Mouse (Mus musculus): ENCODE measurements around the gene Tmem186.

Tmem186 gene

GRCm38 (mm10) chr16:8612214-8613005, 25.1 kb downstream of the Tmem186 start:
- no peak for DNase-seq (ENCODE audit: low spot score)

DNA sequence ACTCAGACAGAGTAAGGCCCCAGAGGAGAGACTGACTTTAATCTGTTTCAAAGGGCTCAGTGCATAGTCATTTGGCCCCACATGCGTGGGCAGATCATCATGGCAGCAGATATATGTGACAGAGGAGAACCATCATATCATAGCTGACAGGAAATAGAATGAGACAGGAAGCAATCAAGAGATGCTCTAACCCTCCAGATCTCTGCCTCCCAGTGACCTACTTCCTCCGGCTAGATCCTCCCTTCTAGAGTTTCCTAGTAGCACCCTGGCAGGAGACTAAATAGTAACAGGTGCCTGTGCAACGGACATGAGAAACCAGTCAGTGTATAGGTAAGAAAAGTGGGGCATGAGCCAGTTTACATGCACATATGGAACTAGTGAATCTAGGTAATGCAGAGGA, 27.1 kb downstream of the Tmem186 start:
- no peak for DNase-seq (ENCODE audit: low spot score)

DNA sequence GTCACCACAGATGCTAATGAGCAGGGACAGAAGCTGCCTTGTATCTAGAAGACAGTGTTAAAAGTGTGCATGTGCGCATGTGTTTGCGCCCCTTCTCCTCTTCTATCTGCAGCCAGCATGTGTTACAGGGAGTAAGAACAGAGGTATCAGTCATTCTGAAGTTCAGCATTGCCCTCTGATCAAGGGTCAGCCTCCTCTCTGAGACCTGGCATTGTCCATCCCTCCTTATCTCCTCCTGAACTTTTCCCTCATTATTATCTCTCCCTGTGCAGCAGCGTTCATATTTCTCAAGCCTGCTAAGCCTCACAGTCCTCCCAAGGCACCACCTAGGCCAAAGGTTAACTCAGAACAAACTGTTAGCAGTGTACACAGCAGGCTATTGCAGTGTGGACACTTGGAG, 33.7 kb downstream of the Tmem186 start:
- DNase-seq (ENCODE audit: low spot score), result no peak

DNA sequence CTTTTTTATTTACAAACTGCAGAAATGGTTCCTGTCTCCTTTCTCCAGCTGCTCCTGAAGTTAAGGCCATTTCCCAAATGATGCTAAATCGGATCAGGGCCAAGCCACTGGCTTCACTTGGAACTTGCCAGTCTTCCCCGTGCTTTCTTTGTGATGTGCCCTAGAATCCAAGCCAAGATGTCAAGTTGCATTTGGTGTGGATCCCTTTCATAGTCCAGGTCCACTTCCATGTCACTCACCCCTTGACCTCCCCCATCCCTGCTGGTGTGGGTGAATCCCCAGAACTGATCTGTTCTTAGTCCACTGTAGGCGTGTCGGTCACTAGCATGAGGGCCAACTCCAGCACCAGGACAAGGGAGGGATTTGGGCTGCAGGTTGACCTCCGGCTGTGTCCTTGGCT, 40.0 kb downstream of the Tmem186 start:
- no peak for DNase-seq (ENCODE audit: low spot score)

GRCm38 (mm10) chr16:8596336-8596735, 41.2 kb downstream of the Tmem186 start:
- DNase-seq (ENCODE audit: low spot score), result no peak

- no peak for DNase-seq (ENCODE audit: low spot score)
Measured at GRCm38 (mm10) chr16:8595411-8595810, 42.1 kb downstream of the Tmem186 start.

- no peak for DNase-seq (ENCODE audit: low spot score)
Measured at GRCm38 (mm10) chr16:8585056-8585455, 52.5 kb downstream of the Tmem186 start.

DNA sequence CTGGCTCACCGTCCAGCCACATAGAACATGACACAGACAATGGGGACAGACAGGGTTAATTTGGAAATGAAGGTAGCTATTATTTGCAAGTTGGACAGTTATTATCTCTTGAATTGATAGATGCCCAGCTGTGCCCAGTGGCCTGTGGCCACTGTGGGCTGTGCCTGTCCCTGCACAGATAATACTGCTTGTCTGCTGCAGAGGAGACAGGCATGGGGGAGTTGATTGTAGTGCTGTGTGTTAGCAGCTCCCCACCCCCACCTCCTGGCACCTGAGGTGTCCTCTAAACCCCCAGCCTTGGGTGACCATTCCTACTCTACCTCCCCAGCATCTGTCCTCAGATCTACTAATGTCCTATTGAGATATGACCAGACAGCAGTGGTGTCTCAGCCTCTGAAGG, 53.3 kb downstream of the Tmem186 start:
- DNase-seq (ENCODE audit: low spot score), result no peak
